Mouse (Mus musculus) megakaryocyte, embryonic 14.5 days (primary cell): Measurements from ENCODE around the gene Mttp.

Experiments
- FLI1 ChIP-seq: IDR thresholded peaks from 2 replicates; pipeline ENCODE4 v1.6.1; 2012; ENCODE audit warnings: low read length, inconsistent platforms, mixed read lengths
- GATA1 ChIP-seq: IDR thresholded peaks from 3 replicates; pipeline ENCODE4 v1.6.1; 2012; ENCODE audit warnings: mixed read lengths, low read length, inconsistent platforms, borderline replicate concordance

- TF ChIP-seq GATA1: no peak
- TF ChIP-seq FLI1: no peak
Observed at GRCm38 (mm10) chr3:138175551-138175950, 30.8 kb upstream of the Mttp start.
